Comparison of ENCODE assay signal across 17 mouse cellular contexts in genomic region chr6:96183392-96183791, GRCm38 (mm10). TPM values are rescaled to one million over a fixed set of nuclear protein-coding genes. Genes with fewer than 3 reads are reported as not detected.
DNase-seq lines count a peak whose midpoint lies in the region; ATAC-seq lines count a peak whose summit lies in the region.
"Had no signal": no experiment of that assay in that cellular context is flagged by ENCODE, and none has a peak within 500 bp of the region (broad histone marks: within the 10 kb centered on the region; RNA-seq: fewer than 3 reads in every experiment).

No protein-coding gene starts in this region.

- peak; percentile 18; the same call in 1 of the 2 replicates for ATAC-seq in embryonic facial prominence, embryonic 14.5 days (ENCODE audit: low read depth)
- ATAC-seq in forebrain, embryonic 13.5 days: peak; percentile 62; the same call in 1 of the 2 replicates
- no peak for ATAC-seq in hindbrain, embryonic 12.5 days (ENCODE audit: low FRiP score)

- H3K4me1 ChIP-seq in embryonic facial prominence, embryonic 14.5 days (ENCODE audit: control insufficient read depth, insufficient read depth, low read length): no peaks in the 10 kb centered on the region
- H3K4me1 ChIP-seq in embryonic facial prominence, embryonic 10.5 days: no peaks in the 10 kb centered on the region
- H3K4me1 ChIP-seq in forebrain, embryonic 13.5 days: 0 out of 2 replicates have a peak, but pooled peaks cover 2% of the 10 kb centered on the region
- no peaks in the 10 kb centered on the region for H3K4me1 ChIP-seq in hindbrain, embryonic 12.5 days

- peak; percentile 26 for DNase-seq in embryonic facial prominence, embryonic 14.5 days (ENCODE audit: low spot score)
- DNase-seq in embryonic facial prominence, embryonic 10.5 days (ENCODE audit: low spot score): no peak
- DNase-seq in layer of hippocampus, adult 11-12 months (ENCODE audit: low spot score): peak; percentile 17
- DNase-seq in layer of hippocampus, adult 9-10 months (ENCODE audit: low spot score): no peak
- peak; percentile 21 for DNase-seq in retina, postnatal 7 days (ENCODE audit: low read depth, low spot score)
- DNase-seq: B cell, adult 2 months; gastrocnemius, postnatal 36 days; liver; lung, adult 18-20 months; lung, postnatal 4 days had no signal

- no peak overlapping the region for H3K9ac ChIP-seq in embryonic facial prominence, embryonic 14.5 days (ENCODE audit: low read depth, low read length)
- H3K9ac ChIP-seq in forebrain, embryonic 13.5 days: no peak overlapping the region
- H3K9ac ChIP-seq in hindbrain, embryonic 12.5 days: no peak overlapping the region
- H3K9ac ChIP-seq: hindbrain, embryonic 14.5 days; neural tube, embryonic 15.5 days had no signal

- H3K36me3 ChIP-seq in embryonic facial prominence, embryonic 14.5 days (ENCODE audit: control insufficient read depth, insufficient read depth, low read length): no peaks in the 10 kb centered on the region
- H3K36me3 ChIP-seq in embryonic facial prominence, embryonic 10.5 days (replicated peaks): no peaks in the 10 kb centered on the region
- H3K36me3 ChIP-seq in forebrain, embryonic 13.5 days (ENCODE audit: poor library complexity, severe bottlenecking): no peaks in the 10 kb centered on the region
- H3K36me3 ChIP-seq in hindbrain, embryonic 12.5 days: no peaks in the 10 kb centered on the region
- H3K36me3 ChIP-seq: neural tube, embryonic 15.5 days had no signal

- H3K9me3 ChIP-seq in embryonic facial prominence, embryonic 14.5 days (ENCODE audit: control insufficient read depth, low read length): no peaks in the 10 kb centered on the region
- H3K9me3 ChIP-seq in embryonic facial prominence, embryonic 10.5 days: no peaks in the 10 kb centered on the region
- no peaks in the 10 kb centered on the region for H3K9me3 ChIP-seq in forebrain, embryonic 13.5 days (replicated peaks)
- H3K9me3 ChIP-seq in hindbrain, embryonic 12.5 days (replicated peaks): no peaks in the 10 kb centered on the region
- H3K9me3 ChIP-seq: neural tube, embryonic 15.5 days had no signal

- no peak overlapping the region for H3K4me2 ChIP-seq in embryonic facial prominence, embryonic 14.5 days (ENCODE audit: low read depth, low read length)
- H3K4me2 ChIP-seq in forebrain, embryonic 13.5 days: no peak overlapping the region
- H3K4me2 ChIP-seq in hindbrain, embryonic 12.5 days (replicated peaks): no peak overlapping the region
- H3K4me2 ChIP-seq: hindbrain, embryonic 14.5 days; midbrain, embryonic 11.5 days; neural tube, embryonic 15.5 days had no signal

- no peak overlapping the region for H3K4me3 ChIP-seq in embryonic facial prominence, embryonic 14.5 days (ENCODE audit: low read depth, low read length)
- no peak overlapping the region for H3K4me3 ChIP-seq in embryonic facial prominence, embryonic 10.5 days
- H3K4me3 ChIP-seq in forebrain, embryonic 13.5 days: no peak overlapping the region
- no peak overlapping the region for H3K4me3 ChIP-seq in hindbrain, embryonic 12.5 days
- H3K4me3 ChIP-seq: erythroblast, embryonic 14.5 days; neural tube, embryonic 15.5 days had no signal

- H3K27me3 ChIP-seq in embryonic facial prominence, embryonic 14.5 days (replicated peaks; ENCODE audit: control insufficient read depth, insufficient read depth, low read length): no peaks in the 10 kb centered on the region
- H3K27me3 ChIP-seq in embryonic facial prominence, embryonic 10.5 days (replicated peaks; ENCODE audit: low read depth, poor library complexity, severe bottlenecking): no peaks in the 10 kb centered on the region
- H3K27me3 ChIP-seq in forebrain, embryonic 13.5 days: peaks cover 55% of the 10 kb centered on the region
- no peaks in the 10 kb centered on the region for H3K27me3 ChIP-seq in hindbrain, embryonic 12.5 days
- H3K27me3 ChIP-seq: neural tube, embryonic 15.5 days had no signal

- H3K27ac ChIP-seq in embryonic facial prominence, embryonic 14.5 days (replicated peaks; ENCODE audit: low read depth, low read length): no peak overlapping the region
- H3K27ac ChIP-seq in embryonic facial prominence, embryonic 10.5 days (replicated peaks): no peak overlapping the region
- no peak overlapping the region for H3K27ac ChIP-seq in forebrain, embryonic 13.5 days
- no peak overlapping the region for H3K27ac ChIP-seq in hindbrain, embryonic 12.5 days
- H3K27ac ChIP-seq: hindbrain, embryonic 14.5 days; neural tube, embryonic 15.5 days had no signal

- WGBS in embryonic facial prominence, embryonic 14.5 days: 49% methylated on average over 4 of the region's 4 CpGs
- WGBS in embryonic facial prominence, embryonic 10.5 days: 64% methylated on average over 4 of the region's 4 CpGs
- 8% methylated on average over 4 of the region's 4 CpGs for WGBS in forebrain, embryonic 13.5 days
- 63% methylated on average over 4 of the region's 4 CpGs for WGBS in hindbrain, embryonic 12.5 days

RNA-seq across cellular contexts. Expression of gene 1700123L14Rik, which starts 17.3 kb away (rescaled TPM):
- not detected in 2 replicates for polyA plus RNA-seq in embryonic facial prominence, embryonic 14.5 days (2014; fragmentation: Nextera tagmentation; extraction: Ambion mirVana)
- not detected in 2 replicates for polyA plus RNA-seq in embryonic facial prominence, embryonic 10.5 days (2016; fragmentation: Nextera tagmentation; extraction: Ambion mirVana)
- polyA plus RNA-seq in forebrain, embryonic 13.5 days (2015; fragmentation: Nextera tagmentation; extraction: Ambion mirVana): 0.10 TPM in 1 of 2 replicates, not detected in the other
- not detected in 2 replicates for polyA plus RNA-seq in hindbrain, embryonic 12.5 days (2016; fragmentation: Nextera tagmentation; extraction: Ambion mirVana)
- polyA plus RNA-seq: erythroblast, embryonic 14.5 days; heart, postnatal 0 days; midbrain, embryonic 11.5 days had no signal

Comparison
In these comparisons a context has a peak if more than half of its experiments do, and no peak if none do; other contexts are left out.
1. DNase-seq: peak in embryonic facial prominence, embryonic 14.5 days (single experiment), layer of hippocampus, adult 11-12 months (single experiment) and retina, postnatal 7 days (single experiment); none in embryonic facial prominence, embryonic 10.5 days (single experiment) and layer of hippocampus, adult 9-10 months (single experiment).